Mouse (Mus musculus) left cerebral cortex, adult 2 months (tissue): ENCODE results near the gene Kcnc1. TPM values are rescaled to one million over a fixed set of nuclear protein-coding genes. Genes with fewer than 3 reads are reported as not detected.

Experiments
- DNase-seq, 2 experiments: peaks; one replicate each; pipeline ENCODE4 v3.0.0; 2021 to 2022; ENCODE audit warnings: low spot score in 2 of 2, mixed read lengths in 1 of 2; ENCODE audit errors: extremely low spot score in 1 of 2
- H3K27ac ChIP-seq: fragments of 200-600 bp; 2 replicates; pipeline ENCODE4 v1.8.1; 2022
- H3K4me3 ChIP-seq: fragments of 200-600 bp; 2 replicates; pipeline ENCODE4 v1.8.1; 2022
- CTCF ChIP-seq: fragments of 200-600 bp; IDR thresholded peaks from 2 replicates; pipeline ENCODE4 v1.8.1; 2022; ENCODE audit warnings: antibody characterized with exemption, mild to moderate bottlenecking, moderate library complexity
- intact Hi-C: fragments of 180-260 bp; cut with DNase I; formaldehyde crosslinking; loops from one replicate; pipeline ENCODE4 v1.15.1; 2025
- total RNA-seq, 2 experiments: library from RNA; stranded (reverse); gene quantifications; 2 replicates each; pipeline ENCODE4 v1.2.3; 2021

The Kcnc1 gene
- total RNA-seq, 2 experiments from 2014 or later, result 140 to 149 TPM

- TF ChIP-seq CTCF, result no peak
- intact Hi-C loops, result loop anchor here (5.0 kb wide), 1 partner anchor 279 kb away; no protein-coding TSS in a partner anchor
- Histone ChIP-seq H3K4me3 (no peak within 1 kb of the TSS), H3K27ac (no peak within 1 kb of the TSS)
- DNase-seq, result no peak
These were observed 19.9 kb upstream of the Kcnc1 start, which contains the start of gene Myod1 for GRCm38 (mm10) chr7:46376172-46377007. TSS of gene Myod1 (plus strand) at chr7:46376474.

GRCm38 (mm10) chr7:46377008-46377346 lies 19.3 kb upstream of the Kcnc1 start:
- DNase-seq, result no peak
- intact Hi-C loops, result loop anchor here (5.0 kb wide), 1 partner anchor 280 kb away; no protein-coding TSS in a partner anchor
- peak; percentile 28 for TF ChIP-seq CTCF
- Histone ChIP-seq H3K27ac (no peak overlapping the region), H3K4me3 (no peak overlapping the region)

- no peak for DNase-seq
- intact Hi-C loops, result loop anchor here (1.0 to 5.0 kb wide), 2 partner anchors 98 to 281 kb away; no protein-coding TSS in a partner anchor
- Histone ChIP-seq H3K27ac (no peak overlapping the region), H3K4me3 (no peak overlapping the region)
- peak; percentile 46 for TF ChIP-seq CTCF
These were observed 18.2 kb upstream of the Kcnc1 start for GRCm38 (mm10) chr7:46378123-46378522.

- no peak overlapping the region for H3K27ac ChIP-seq
- DNase-seq, result peak in 1 of 2 experiments; percentile 70
- no peak overlapping the region for H3K4me3 ChIP-seq
- peak; percentile 65 for TF ChIP-seq CTCF
- intact Hi-C loops, result loop anchor here (1.0 to 5.0 kb wide), 2 partner anchors 99 to 282 kb away; no protein-coding TSS in a partner anchor
These were observed 17.3 kb upstream of the Kcnc1 start for GRCm38 (mm10) chr7:46378983-46379382.

- no peak for DNase-seq
- no peak overlapping the region for H3K27ac ChIP-seq
- peak; percentile 52 for TF ChIP-seq CTCF
- intact Hi-C loops, result no loop called here
- H3K4me3 ChIP-seq, result no peak overlapping the region
These were observed 15.7 kb upstream of the Kcnc1 start for GRCm38 (mm10) chr7:46380625-46381024.

GRCm38 (mm10) chr7:46387430-46387829 lies 8.9 kb upstream of the Kcnc1 start:
- intact Hi-C loops, result no loop called here

GRCm38 (mm10) chr7:46389456-46390085 lies 6.7 kb upstream of the Kcnc1 start:
- no peak for TF ChIP-seq CTCF
- intact Hi-C loops, result loop anchor here (5.0 kb wide), 1 partner anchor 323 kb away; the partner anchor contains the start of gene Saal1
- DNase-seq, result no peak
- Histone ChIP-seq H3K4me3 (no peak overlapping the region), H3K27ac (no peak overlapping the region)

More at GRCm38 (mm10) chr7:46387430-46387829, 8.9 kb upstream of the Kcnc1 start:
- Histone ChIP-seq H3K27ac (no peak overlapping the region), H3K4me3 (no peak overlapping the region)
- TF ChIP-seq CTCF, result no peak
- DNase-seq, result no peak

- no peak overlapping the region for H3K4me3 ChIP-seq
- intact Hi-C loops, result loop anchor here (5.0 kb wide), 1 partner anchor 322 kb away; the partner anchor contains the start of gene Saal1
These were observed 6.1 kb upstream of the Kcnc1 start for GRCm38 (mm10) chr7:46390226-46390625.

GRCm38 (mm10) chr7:46391701-46392100 lies 4.6 kb upstream of the Kcnc1 start:
- no peak overlapping the region for H3K4me3 ChIP-seq
- DNase-seq, result no peak
- no peak overlapping the region for H3K27ac ChIP-seq
- intact Hi-C loops, result loop anchor here (2.0 to 5.0 kb wide), 2 partner anchors 177 to 321 kb away; partner anchors contain the start of gene Saal1
- no peak for TF ChIP-seq CTCF

More at GRCm38 (mm10) chr7:46390226-46390625, 6.1 kb upstream of the Kcnc1 start:
- no peak for DNase-seq
- TF ChIP-seq CTCF, result no peak
- H3K27ac ChIP-seq, result no peak overlapping the region

GRCm38 (mm10) chr7:46393116-46393515 lies 3.2 kb upstream of the Kcnc1 start:
- TF ChIP-seq CTCF, result peak; percentile 95
- no peak overlapping the region for H3K27ac ChIP-seq
- intact Hi-C loops, result loop anchor here (1.0 to 5.0 kb wide), 3 partner anchors 176 to 319 kb away; partner anchors contain the start of gene Saal1
- H3K4me3 ChIP-seq, result no peak overlapping the region
- peak; percentile 82 to 88 for DNase-seq

- Histone ChIP-seq H3K4me3 (no peak overlapping the region), H3K27ac (no peak overlapping the region)
- no peak for DNase-seq
- no peak for TF ChIP-seq CTCF
- intact Hi-C loops, result loop anchor here (1.0 to 5.0 kb wide), 3 partner anchors 175 to 318 kb away; partner anchors contain the start of gene Saal1
These were observed 2.4 kb upstream of the Kcnc1 start for GRCm38 (mm10) chr7:46393718-46394511.
